Mouse (Mus musculus): ENCODE data around the gene Olfr66.

Gene Olfr66

DNA sequence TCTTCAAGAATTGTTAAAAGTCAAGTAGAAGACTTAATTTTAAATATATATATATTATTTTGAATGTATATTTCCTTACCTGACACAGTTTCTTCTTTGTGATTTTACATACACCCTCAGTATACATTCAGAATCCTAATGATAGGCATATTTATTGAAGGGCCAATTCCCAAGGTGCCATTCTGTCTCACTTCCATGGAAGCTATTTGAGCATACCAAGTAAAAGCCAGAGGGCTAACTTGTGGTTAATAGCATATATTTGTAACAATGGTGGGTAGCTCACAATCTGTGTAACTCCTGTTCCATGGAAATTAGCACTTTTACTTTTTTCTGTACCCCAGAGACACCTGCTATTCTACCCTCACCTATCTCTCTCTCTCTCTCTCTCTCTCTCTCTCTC is at the start of gene Olfr66:
Gene Olfr66, minus strand, starts transcription at position 101 of the 400 bp plus-strand sequence.
- DNase-seq (ENCODE audit: low spot score), result no peak

DNA sequence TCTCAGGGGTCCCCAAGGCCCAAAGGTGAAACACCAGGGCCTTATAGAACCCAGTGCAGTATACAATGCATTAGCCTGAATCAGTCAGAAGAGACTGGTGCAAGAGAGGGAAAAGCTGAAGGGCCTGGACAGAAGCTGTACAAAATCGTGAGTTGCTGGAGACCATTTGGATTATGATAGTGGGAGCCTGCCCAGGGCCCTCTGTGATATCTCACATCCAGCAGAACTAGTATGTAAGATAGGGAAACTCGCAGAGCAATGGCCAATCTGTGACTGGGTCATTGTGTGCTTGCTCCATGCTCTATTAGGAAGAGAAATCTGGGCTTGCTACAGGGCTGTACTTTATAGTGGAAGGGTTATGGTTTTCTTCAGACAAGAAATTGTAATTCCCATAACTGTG is 48.2 kb upstream of the Olfr66 start, which contains the start of gene Olfr632:
Gene Olfr632, plus strand, starts transcription at position 84 of the 400 bp plus-strand sequence.
- no peak for DNase-seq (ENCODE audit: low spot score)

DNA sequence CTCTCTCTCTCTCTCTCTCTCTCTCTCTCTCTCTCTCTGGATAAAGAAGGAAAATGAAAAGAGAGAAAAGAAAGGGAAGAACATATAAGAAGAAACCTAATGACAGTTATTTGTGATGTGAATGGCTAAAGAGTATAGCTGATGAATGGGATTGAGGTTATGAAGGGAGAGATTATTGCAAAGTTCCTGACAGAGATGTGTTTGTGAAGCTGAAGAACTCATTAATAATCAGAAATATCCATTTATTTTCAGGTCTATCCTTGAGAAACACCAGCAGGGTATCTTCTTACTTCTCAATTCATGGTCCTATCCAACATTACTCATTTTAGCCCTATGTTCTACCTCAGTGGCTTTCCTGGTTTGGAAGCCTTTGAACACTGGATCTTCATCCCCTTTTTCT is 42.5 kb upstream of the Olfr66 start, which contains the start of gene Olfr631:
Gene Olfr631, plus strand, starts transcription at position 301 of the 400 bp plus-strand sequence.
- DNase-seq (ENCODE audit: low spot score), result no peak

DNA sequence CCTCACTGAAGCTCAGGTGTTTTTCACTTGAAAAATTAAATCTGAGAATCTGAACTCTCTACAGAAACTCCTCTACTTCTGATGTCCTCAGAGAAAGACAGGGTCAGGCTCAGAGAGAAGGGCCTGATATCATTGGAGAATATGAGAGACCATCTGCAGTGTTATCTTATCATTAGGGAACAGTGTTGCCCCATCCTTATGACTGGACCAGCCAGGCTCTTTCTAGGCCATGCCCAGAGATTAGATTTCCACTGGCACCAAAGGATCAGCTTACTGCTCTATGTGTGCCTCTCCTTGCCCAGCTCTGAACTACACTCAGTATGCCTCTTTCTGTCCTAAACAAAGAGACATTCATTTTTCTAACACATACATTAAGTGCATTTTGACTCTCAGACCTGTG is 29.3 kb upstream of the Olfr66 start:
- DNase-seq (ENCODE audit: low spot score), result no peak

DNA sequence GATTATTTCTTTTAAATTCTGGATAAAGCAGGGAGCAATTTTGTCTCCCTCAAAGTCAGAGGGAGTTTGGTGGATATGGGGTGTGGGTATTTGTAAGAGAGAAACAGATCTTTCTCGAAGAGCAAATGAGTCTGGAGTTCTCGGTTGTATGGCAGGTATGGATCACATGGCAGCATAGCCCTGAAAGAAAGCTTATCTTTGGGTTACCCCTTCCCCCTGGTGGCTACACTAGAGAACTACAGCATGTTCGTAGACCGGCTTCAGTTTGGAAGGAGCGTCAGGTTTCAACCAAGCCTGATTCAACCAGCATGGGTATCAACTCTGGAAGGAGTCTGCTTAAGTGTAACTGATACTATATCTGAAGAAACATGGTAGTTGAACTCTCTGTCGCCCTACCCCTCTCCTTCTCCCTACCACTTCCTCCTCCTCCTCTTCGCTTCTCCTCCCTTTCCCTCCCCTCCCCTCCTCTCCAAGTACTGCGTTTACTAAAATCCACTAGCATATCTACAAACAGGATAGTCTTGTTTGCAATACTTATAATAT is 27.0 kb upstream of the Olfr66 start:
- DNase-seq (ENCODE audit: low spot score), result no peak

DNA sequence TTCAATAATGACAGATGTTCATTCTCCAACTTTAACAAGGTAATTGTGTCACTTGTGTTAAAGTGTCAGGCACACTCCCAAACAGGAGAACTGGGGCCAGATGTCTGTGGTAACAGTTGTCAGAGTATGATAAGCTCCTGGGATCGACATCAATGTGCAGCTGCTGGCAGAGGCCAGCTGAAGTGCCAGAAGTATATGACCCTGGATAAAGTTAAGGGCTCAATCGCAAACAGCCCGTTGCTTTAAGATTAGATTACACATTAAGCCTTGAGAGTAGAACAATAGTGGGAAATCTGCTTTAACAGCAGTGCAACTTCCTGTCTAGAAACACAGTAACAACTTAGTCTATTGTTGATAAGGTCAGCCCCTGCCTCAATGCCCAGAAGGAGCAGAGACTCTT is 24.0 kb upstream of the Olfr66 start:
- DNase-seq (ENCODE audit: low spot score), result no peak

DNA sequence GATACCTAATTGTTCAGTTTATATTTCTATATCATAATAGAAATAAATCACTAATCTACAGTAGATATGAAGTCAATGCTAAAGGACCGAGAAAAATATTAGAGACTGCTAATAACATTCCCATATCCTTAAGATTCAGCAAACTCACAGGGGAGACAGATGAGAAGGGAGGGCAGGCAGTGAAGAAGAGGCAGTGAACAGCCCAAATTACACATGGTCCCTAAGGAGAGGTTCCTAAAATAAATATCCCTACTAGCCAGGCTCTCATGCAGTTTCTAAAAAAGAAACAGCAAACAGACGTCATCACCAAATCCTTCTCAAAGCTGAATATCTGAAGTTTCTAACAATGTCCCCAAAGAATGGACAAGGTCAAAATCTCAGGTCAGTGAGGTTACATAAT is 17.1 kb upstream of the Olfr66 start, which contains the start of gene Olfr65:
Gene Olfr65, plus strand, starts transcription at position 301 of the 400 bp plus-strand sequence.
- DNase-seq (ENCODE audit: low spot score), result no peak

DNA sequence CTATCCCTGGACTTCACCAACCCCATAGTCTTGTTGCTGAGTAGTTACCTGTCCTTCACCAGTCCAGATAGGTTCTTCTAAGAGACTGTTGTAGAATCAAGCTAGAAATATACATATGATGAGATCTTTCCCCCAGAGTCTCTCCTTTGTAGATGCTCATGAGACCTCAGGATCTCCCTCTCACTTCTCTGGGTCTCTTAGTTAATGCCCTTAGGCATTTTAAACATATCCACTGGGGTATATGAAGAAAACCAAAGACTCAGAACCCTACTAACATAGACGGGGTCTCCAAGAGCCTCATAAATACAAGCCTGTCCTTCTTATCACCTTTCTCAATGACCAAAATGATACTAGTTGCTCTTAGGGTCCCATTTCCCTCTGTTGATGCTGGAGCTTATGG is 8.3 kb upstream of the Olfr66 start, which contains the start of gene Olfr64:
Gene Olfr64, minus strand, starts transcription at position 101 of the 400 bp plus-strand sequence.
- no peak for DNase-seq (ENCODE audit: low spot score)

DNA sequence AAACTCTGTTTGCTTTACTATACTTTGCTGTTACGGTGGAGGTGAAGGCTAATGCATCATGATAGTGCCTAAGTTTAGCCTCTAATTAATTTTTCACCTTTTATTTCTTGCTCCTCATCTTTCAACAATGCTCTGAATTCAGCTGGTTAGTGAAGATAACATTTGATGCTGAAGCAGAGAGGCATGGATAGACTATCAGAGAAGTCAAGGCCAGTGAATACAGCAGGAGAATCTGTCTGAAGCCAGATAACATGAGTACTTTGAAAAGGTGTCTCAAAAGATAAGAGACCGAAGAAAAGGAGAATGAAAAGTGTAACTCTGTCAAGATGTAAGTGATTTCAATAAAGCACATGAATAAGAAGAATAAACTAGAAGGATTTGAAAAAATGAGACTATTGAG is 9.0 kb downstream of the Olfr66 start:
- no peak for DNase-seq (ENCODE audit: low spot score)

DNA sequence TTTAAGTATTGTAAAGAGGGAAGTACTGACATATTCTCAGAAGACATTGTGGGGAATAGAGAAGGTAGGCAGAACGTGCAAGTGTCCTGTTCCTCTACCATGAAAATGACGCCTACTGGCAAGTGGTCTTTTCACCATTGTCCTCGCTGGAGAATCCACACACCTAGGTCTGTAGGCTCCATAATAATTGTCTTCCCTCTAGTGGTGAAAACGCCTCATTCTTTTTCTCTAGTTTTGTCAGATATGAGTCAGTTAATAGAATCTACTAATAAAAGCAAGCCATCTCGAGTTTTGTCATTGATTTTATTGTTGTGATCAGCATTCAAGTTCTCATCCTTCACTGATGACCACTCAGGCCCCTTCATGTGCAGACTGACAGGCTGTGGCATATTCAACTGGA is 11.6 kb downstream of the Olfr66 start:
- no peak for DNase-seq (ENCODE audit: low spot score)

DNA sequence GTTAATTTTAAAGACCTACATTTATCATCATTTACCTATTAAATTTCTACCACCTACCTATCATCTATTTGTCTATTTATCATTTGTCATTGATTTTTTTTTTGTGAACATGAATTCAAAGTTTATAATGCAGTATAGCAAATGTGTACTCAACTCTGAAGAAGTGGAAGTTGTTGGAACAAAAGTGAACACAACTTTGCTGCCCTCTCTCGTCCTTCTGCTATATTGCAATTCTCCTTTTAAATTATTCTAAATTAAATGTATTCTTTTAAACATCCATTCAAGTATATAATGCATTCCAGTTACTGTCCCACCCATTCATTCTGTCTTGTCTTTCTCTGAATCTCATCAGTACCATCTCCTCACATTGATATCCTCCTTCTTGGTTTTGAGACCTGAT is 13.0 kb downstream of the Olfr66 start:
- DNase-seq (ENCODE audit: low spot score), result peak; percentile 3

DNA sequence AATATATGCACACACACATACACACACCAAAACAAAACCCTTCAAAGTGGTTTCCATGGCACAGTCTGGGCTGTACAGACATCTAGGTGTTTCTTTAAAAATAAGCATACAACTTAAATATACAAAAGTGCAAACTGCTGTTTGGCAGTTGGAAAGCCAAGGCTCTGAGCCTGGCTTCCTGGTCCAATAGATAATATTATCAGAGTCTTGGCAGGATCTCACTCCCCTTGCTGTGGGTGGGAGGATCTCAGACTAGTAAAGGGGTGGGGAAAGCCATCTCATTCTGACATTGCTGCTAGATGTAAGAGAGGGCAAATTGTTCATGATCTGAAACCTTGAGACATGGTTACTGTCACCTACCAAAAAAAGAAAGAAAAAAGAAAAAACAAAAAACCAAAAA is 15.4 kb downstream of the Olfr66 start:
- DNase-seq (ENCODE audit: low spot score), result no peak

DNA sequence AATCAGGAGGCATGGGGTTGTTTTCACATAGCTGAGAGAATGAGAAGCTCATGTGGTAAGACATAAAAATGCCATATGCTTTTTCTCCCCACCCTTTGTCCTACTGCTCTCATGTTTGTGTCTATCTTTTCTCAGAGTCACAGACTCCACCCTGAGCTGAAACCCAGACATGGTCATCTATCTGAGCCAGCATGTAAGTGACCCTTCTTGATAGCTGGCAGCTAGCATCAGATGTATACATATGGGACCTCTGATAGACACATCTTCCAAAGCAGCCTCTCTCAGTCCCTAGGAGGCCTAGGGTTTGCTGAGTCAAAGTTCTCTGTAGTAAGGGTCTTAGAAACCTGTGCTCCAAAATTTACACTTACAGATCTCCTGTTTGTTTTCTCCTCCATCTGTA is 20.3 kb downstream of the Olfr66 start:
- no peak for DNase-seq (ENCODE audit: low spot score)

DNA sequence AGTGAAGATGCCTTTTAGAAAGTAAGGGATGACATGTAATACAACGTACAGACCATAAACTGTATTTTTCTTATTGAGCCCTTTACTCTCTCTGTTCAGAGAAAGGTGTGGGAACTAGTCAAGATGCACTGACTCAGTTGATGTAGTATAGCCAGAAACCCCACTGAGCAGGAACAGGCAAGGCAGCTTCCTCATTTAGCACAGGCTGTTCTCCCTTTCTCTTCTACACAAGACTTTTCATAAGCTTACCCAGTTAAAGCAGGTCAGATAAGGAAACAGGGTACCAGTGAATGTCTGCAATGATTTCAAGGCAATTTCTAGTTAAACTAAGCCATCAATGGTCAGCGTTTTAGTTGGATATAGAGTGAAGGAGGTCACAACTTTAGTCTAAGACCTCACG is 24.5 kb downstream of the Olfr66 start:
- DNase-seq (ENCODE audit: low spot score), result no peak

DNA sequence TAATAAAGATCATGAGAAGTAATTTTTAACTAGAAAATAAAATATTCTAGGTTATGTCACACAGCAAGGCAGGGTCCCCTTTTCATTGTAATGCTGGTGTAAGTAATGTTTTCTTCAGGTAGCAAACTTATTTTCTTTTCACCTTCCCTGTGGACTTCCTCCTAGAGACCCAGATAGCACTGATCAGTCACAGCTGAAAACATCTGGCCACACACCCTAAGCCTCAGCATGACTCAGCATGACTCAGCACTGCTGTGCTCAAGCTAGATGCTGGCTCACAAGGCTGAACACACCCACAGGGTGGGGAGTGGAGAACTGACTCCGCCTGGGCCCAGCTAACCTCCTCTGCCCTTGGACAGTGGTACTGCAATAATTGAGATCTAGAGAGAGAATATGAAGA is 25.2 kb downstream of the Olfr66 start:
- DNase-seq (ENCODE audit: low spot score), result peak; percentile 24

DNA sequence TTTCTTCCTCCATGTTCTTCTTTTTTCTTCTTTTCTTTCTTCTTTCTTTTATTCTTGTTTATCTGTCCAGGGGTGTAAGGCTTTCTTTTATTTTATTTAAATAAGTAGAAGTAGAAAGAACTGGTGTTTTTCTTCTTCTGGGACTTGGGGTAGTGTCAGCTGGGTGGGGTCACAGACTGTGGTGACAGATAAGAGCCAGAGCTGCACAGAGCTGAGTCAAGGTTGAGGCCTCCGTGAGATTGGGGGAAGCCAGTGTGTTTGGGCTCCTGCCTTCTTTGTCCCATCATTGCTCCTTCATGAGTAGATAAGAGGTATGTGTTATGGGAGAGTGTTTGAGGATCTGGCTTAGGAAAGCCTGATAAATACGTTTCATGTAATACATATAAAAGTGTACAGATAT is 27.0 kb downstream of the Olfr66 start:
- no peak for DNase-seq (ENCODE audit: low spot score)

DNA sequence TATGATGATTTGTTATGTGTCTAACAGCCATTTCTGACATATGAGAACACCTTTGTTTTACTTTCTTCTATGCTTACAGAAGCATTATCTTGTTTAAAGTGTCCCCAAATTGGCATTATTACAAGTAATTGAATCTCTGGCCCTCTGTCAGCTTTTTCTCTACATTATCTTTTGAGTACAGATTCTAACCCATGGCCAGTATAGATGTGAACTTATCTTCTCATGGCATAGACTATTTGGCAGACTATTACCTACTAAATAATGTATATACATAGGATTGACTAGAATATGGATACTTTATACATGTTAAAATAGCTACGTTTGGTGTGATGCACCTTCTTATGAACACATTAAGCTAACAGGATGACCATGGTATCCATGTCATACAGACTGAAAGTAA is 31.4 kb downstream of the Olfr66 start:
- DNase-seq (ENCODE audit: low spot score), result no peak

DNA sequence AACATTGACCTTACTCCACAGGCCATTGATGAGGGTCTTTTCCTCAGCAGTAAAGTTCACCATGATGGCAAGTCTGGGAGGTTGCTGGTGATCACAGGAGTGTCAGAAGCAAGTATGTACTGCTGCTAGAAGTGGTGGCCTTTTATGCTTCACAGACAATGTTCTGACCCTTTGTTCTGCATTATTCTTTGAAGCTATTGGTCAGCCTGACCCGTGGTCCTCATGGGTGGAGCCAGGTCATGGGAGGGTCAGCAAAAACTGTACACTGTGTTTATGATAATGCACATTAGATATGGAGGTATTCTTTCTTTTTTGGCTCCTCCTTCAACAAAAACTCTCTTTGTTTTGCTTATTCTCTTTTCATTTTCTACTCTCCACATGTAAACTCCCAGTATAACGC is 33.0 kb downstream of the Olfr66 start, which contains the start of gene Hbb-y:
Gene Hbb-y, minus strand, starts transcription at position 127 of the 400 bp plus-strand sequence.
- DNase-seq (ENCODE audit: low spot score), result no peak

DNA sequence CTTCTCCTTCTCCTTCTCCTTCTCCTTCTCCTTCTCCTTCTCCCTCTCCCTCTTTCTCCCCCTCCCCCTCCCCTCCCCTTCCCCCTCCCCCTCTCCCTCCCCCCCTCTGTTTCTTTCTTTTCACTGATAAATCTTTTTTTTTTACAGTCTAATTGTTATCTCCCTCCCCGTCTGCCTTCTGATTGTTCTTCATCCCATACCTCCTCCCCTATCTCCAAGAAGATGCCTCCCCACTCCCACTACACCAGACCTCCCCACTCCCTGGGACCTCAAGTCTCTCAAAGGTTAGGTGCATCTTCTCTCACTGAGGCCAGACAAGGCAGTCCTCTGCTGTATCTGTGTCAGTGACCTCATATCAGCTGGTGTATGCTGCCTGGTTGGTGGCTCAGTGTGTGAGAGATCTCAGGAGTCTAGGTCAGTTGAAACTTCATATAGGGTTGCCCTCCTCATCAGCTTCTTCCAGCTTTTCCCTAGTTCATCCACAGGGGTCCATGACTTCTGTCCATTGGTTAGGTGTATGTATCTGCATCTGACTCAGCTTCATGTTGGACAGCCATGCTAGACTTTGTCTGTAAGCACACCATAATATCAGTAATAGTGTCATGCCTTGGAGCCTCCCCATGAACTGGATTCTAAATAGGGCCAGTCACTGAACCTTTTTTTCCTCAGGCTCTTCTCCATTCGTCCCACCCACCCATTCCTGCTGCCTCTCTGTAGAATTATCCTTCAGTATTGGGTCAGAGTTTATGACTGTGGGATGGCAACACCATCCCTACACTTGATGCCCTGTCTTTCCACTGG is 41.3 kb downstream of the Olfr66 start:
- DNase-seq (ENCODE audit: low spot score), result no peak

DNA sequence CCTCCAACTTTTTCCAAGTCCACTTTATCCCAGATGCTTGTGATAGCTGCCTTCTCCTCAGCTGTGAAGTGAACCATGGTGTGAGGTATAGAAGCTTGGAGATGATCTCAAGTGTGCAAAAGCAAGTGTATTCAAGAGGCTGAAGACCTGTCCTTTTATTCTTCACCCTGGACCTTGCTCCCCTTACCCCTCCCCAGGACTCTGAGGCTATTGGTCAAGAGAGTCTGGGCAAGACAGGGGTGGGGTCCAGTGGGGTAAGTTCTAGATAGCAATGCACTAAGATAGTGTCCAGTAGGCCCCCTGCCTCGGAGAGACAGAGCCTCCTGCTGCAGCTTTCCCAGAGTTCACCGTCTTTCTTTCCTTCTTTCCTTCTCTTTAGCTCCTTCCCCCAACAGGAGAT is 43.0 kb downstream of the Olfr66 start, which contains the start of gene Hbb-bh1:
Gene Hbb-bh1, minus strand, starts transcription at position 131 of the 400 bp plus-strand sequence.
- DNase-seq (ENCODE audit: low spot score), result no peak

DNA sequence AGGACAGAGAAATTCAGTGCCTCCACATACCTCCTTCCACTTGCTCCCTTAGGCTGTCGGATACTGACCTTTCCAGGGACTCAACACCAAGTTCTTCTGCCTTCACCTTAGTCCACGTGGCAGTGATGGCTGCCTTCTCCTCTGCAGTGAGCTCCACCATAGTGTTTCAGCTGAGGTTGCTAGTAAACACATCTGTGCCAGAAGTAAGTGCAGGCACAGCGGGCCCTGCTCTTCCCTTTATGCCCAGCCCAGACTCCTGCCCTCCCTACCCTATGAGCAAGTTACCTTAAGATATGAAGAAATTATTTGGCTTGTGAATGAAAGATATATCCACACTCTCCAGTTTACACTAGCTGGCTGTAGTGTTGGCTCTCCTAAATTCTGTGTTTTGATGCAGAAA is 45.8 kb downstream of the Olfr66 start, which contains the start of gene Hbb-bh2:
Gene Hbb-bh2, minus strand, starts transcription at position 253 of the 400 bp plus-strand sequence.
- DNase-seq (ENCODE audit: low spot score), result no peak
